Comparison of ENCODE assay signal across 14 mouse cellular contexts in the genomic region with DNA sequence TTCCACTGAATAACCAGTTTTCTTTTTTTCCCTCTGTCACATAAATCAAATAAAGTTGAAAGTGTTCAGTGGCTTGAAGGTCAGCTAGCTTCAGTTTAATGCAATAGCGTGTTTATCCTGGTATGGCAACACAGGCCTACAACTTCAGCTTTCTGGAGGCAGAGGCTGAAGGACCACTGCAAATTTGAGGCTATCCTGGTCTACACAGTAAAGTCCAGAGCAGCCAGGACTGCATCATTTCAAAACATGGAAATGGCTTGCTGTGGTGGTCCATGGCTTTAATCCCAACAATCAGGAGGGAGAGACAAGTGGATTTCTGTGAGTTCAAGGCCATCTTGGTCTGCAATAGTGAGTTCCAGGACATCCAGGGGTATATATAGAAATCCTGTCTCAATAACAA.
"Had no signal": no experiment of that assay in that cellular context is flagged by ENCODE, and none has a peak within 500 bp of the region (broad histone marks: within the 10 kb centered on the region; RNA-seq: fewer than 3 reads in every experiment).

No protein-coding gene starts in this region.

- H3K4me3 ChIP-seq: midbrain, embryonic 10.5 days; midbrain, embryonic 12.5 days; neural tube, embryonic 12.5 days; stomach, embryonic 15.5 days had no signal

- H3K4me2 ChIP-seq: lung, embryonic 14.5 days; midbrain, embryonic 12.5 days; neural tube, embryonic 12.5 days; stomach, embryonic 15.5 days had no signal

- H3K36me3 ChIP-seq: midbrain, embryonic 10.5 days; midbrain, embryonic 12.5 days; neural tube, embryonic 12.5 days; stomach, embryonic 15.5 days had no signal

- H3K27me3 ChIP-seq: midbrain, embryonic 12.5 days; neural tube, embryonic 12.5 days; stomach, embryonic 15.5 days had no signal

- H3K4me1 ChIP-seq: stomach, embryonic 15.5 days had no signal

- H3K9ac ChIP-seq: lung, embryonic 14.5 days; midbrain, embryonic 12.5 days; neural tube, embryonic 12.5 days; stomach, embryonic 15.5 days had no signal

- H3K27ac ChIP-seq: midbrain, embryonic 10.5 days; midbrain, embryonic 12.5 days; neural tube, embryonic 12.5 days; stomach, embryonic 15.5 days; stomach, postnatal 0 days had no signal

- DNase-seq: lung, adult 18-20 months; lung, embryonic 14.5 days; lung, postnatal 10 days; lung, postnatal 4 days; midbrain, embryonic 14.5 days; right cerebral cortex, postnatal 14 days; thymus, adult 2 months; thymus, postnatal 25 days; thymus, postnatal 4 days had no signal

- H3K9me3 ChIP-seq: midbrain, embryonic 12.5 days; neural tube, embryonic 12.5 days; stomach, embryonic 15.5 days had no signal
